Mouse (Mus musculus) heart, postnatal 36 days (tissue): Measurements from ENCODE around the gene Hopx. TPM values are rescaled to one million over a fixed set of nuclear protein-coding genes. Genes with fewer than 3 reads are reported as not detected.

ENCODE experiments used
- DNase-seq, 2 experiments: peaks; one replicate each; pipeline ENCODE4 v3.0.0; 2021 to 2022
- intact Hi-C: fragments of 180-260 bp; cut with DNase I; formaldehyde crosslinking; loops from one replicate; pipeline ENCODE4 v1.15.1; 2025
- total RNA-seq, 2 experiments: library from RNA; stranded (reverse); gene quantifications; 2 replicates each; pipeline ENCODE4 v1.2.3; 2021

Gene Hopx
- total RNA-seq, 2 experiments from 2014 or later, result 405 to 444 TPM

DNA sequence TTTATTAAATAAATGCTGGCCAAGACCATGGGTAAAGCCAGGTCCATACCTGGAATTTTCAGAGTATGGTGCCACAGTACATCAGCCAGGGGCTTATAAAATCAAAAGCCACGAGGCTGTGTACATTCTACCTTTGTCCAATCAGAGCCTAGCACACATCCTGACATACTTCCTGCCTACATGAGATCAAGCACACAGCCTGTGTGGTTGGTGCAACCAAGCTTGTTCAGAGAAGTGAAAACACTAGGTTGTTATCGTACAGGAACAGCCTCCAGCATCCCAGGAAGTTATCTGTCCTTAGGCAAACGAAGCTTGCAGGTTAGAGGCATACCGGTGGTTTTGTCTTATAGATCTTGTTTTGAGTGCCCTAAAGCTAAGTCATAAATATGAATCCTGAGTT lies 19.5 kb upstream of the Hopx start:
- no peak for DNase-seq
- intact Hi-C loops, result loop anchor here (5.0 kb wide), 1 partner anchor 42 kb away; no protein-coding TSS in a partner anchor

DNA sequence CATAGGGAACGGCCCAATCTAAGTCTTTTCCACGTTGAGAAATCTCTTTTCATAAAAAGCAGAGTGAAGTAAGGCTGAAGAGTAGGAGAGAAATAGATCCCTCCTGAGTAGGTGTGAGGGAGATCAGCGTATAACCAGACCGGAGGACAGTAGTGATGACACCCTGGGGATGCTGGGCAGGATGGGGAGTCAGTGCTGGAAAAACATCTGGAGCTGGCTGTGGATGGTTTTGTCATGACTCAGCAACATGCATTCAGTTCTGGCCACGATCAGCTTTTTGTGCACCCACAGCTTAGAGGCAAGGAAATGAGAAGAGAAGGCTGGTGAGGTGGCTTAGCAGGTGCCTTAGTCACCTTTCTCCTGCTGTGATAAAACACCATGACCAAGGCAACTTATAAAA lies 19.0 kb upstream of the Hopx start:
- no peak for DNase-seq

DNA sequence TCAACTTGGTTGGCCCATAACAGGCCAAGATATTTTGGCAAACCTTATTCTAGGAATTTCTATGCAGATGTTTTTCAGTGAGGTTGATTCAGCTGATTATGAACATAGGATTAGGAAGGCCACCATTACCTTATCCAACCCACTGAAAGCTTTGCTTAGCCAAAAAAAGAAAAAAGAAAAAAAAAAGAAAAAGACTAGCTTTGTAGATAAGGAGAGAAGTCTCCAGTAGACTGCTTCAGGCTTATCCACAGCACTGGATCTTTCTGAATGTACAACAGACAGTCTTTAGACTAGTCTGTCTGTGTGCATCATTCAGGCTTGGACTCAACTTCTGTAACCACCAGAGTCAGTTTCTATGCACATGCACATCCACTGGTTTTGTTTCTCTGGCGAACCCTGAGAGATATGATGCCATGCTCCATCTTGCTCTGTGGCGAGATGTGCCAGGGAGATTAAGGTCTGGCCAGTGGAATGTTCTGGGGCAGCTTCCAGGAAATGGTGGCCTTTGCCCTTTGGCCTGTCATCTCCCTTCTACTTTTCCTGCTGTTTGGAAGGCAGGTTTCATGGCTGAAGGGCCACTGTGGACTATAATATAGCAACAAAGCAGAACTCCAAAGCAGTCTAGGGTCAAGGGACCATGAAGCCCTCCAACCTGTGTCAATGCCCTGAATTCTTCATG lies 17.7 kb upstream of the Hopx start:
- DNase-seq, result no peak
- intact Hi-C loops, result loop anchor here (5.0 kb wide), 1 partner anchor 40 kb away; no protein-coding TSS in a partner anchor

More for the DNA sequence above, 19.0 kb upstream of the Hopx start:
- intact Hi-C loops, result loop anchor here (5.0 kb wide), 1 partner anchor 42 kb away; no protein-coding TSS in a partner anchor

DNA sequence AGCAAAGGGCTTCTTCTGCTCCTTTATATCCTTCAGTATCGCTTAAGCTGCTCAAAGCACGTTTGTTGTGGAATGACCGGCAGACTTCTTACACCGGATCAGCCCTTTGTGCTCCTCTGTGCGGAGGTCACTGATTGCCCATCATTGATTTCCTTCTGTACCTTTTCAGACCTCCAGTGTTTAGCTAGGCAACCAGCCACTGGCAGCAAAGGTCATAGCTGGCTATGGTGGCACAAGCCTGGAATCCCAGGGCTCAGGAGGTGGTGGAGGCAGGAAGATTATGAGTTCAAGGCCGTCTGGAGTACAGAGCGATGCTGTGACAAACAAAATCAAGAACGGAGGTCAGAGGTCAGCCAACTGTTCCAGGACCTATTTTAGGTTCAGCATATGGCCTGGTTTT lies 17.0 kb upstream of the Hopx start:
- intact Hi-C loops, result loop anchor here (5.0 kb wide), 1 partner anchor 40 kb away; no protein-coding TSS in a partner anchor
- DNase-seq, result no peak

- DNase-seq, result peak in 1 of 2 experiments; percentile 55
These were observed 15.5 kb upstream of the Hopx start for GRCm38 (mm10) chr5:77130310-77131020.

DNA sequence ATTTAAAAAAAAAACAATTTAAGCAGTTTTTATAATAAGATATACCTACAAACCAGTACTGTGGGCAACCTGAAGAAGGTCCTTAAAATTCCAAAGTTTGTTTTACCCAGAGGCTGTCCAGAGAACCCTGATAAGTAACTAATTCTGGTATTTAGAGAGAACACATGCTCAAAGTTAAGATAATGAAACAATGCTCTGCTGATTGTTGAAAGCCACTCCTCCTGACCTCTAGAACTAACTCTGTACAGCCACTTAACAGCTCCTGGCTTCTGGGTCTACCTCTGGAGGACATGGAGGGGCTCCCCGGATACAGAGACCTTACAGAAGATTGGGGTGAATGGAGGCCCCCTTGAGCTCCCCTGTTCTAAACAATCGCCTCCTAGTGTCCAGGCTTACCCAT lies 15.0 kb upstream of the Hopx start:
- intact Hi-C loops, result loop anchor here (5.0 kb wide), 1 partner anchor 38 kb away; no protein-coding TSS in a partner anchor
- DNase-seq, result no peak

More at GRCm38 (mm10) chr5:77130310-77131020, 15.5 kb upstream of the Hopx start:
- intact Hi-C loops, result loop anchor here (5.0 kb wide), 1 partner anchor 38 kb away; no protein-coding TSS in a partner anchor

DNA sequence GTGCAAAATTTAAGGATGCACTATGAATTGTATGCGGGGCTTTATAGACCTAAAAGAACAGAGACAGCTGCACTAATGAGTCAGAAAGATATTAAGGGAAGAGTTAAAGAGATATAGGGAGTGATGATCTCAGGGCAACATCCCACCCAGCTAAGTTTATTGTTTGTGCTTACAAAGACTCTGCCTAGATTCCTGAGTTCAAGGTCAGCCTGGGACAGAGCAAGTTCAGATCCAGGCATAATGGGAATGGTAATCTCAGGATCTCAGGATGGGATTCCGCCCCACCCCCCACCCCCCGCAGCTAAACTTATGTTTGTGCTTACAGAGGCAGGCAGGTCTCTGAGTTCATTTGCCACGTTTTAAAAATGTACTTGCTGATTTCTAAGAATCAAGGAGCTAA lies 13.9 kb upstream of the Hopx start:
- no peak for DNase-seq
- intact Hi-C loops, result no loop called here

- intact Hi-C loops, result no loop called here
These were observed 11.6 kb upstream of the Hopx start for GRCm38 (mm10) chr5:77126415-77126968.

GRCm38 (mm10) chr5:77124817-77125283 lies 9.9 kb upstream of the Hopx start:
- DNase-seq, result no peak
- intact Hi-C loops, result loop anchor here (5.0 kb wide), 1 partner anchor 32 kb away; no protein-coding TSS in a partner anchor

More at GRCm38 (mm10) chr5:77126415-77126968, 11.6 kb upstream of the Hopx start:
- no peak for DNase-seq

DNA sequence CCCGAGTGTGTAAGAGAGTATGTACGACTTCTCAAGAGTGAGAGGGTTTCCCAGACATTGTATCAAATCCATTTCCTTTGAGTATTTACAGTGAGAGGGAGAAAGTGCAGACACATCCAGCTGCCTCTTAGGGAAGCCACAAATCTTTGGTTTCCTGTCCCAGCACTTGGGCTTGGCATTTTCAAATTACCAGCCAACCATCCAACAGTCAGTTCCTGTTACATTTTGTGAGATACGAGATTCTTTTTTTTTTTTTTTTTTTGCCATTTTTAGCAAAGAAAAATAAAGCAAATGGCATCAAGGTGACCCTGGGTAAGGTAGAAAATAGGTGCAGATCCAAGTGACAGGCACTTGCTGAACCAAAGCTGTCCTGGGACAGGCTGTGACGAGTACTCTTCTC lies 9.2 kb upstream of the Hopx start:
- DNase-seq, result no peak
- intact Hi-C loops, result loop anchor here (5.0 kb wide), 1 partner anchor 33 kb away; no protein-coding TSS in a partner anchor

GRCm38 (mm10) chr5:77123597-77123996 lies 8.7 kb upstream of the Hopx start:
- no peak for DNase-seq
- intact Hi-C loops, result loop anchor here (5.0 kb wide), 1 partner anchor 34 kb away; no protein-coding TSS in a partner anchor

DNA sequence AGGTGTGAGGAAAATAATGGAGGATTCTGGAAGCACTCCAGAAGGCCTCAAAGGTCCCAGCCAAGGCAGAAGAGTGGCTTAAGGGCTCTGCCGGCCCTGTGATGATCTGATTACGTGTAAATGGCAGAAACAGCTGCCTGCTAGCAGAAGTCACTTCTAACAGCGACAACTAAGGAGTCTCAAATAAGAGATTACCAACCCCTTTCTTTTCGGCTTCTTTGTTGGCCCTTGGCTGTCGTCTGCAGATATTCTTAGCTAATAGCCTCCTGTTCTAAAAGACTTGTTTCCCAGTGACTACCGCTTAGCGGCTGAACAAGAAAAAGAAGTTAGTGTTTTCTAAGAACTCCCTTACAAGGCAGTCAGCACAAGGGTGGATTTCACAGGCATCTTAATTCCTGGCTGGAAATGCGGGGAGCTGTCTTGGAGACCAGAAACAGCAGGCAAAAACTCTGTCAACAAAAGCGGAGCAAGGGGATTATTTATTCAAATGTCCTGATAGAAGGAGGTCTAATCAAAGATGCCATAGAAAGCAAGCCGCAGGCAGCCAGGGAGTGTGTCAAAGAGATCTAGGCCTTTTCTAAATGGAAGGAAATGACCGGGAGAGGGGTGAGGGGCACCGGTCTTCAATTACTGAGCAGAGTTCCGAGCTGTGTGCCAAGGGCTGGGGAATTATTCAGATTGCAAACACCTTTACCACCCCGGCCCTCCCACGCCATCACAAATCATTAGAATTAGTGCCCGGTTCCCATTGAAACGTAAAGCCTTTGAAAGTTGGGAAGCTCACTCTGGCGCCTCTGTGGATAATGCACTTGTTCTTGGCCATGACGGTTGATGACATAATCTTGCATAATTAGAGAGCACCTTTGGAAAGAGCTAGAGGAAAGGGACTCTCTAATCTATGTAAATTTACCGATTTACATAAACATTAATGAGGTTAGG lies 7.6 kb upstream of the Hopx start:
- intact Hi-C loops, result loop anchor here (5.0 kb wide), 1 partner anchor 35 kb away; no protein-coding TSS in a partner anchor
- DNase-seq, result no peak

- no peak for DNase-seq
- intact Hi-C loops, result loop anchor here (5.0 kb wide), 1 partner anchor 37 kb away; no protein-coding TSS in a partner anchor
These were observed 5.8 kb upstream of the Hopx start for GRCm38 (mm10) chr5:77120701-77121100.

DNA sequence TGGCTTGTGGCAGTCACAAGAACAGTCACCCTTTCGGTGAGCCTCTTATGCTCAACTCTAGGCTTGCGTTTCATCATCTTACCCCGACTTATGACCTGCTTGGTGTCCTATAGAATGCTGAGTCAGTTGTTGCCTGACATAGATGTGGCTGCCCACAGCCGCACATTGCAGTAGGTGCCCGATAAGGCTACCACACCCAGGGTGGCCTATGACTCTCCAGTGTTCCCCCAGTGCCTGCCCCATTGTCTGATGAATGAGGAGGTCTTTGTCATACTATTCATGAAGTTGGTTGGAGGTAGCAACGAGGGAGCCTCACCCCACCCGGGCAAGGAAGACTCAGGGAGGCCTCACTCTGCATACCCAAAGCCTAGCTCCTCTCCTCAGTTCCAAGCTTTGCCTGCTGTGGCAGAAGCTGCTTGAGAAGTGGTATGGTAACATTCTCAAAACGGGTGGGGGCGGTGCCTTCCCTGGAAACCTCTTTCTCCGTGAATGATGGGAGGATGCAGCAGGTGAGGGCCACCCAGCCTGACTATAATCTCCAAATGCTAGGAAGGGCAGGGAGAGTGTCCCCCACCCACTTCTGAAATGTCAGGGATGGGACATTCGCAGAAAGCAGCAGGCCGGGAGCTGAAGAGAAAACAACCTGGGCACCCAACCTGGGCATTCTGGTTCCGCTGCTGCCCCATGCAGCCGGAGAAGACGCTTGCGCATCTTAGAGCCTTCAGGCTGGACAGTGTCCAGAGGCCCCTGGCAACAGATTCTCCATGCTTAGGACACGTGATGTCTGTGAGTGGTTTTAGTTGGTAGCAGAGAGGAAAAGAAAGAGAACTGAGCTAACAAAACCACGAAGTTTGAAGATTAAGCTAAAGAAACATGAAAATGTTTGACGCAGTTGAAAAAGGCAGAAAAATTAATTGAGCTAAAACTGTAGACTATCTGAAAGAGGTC lies 4.8 kb upstream of the Hopx start:
- DNase-seq, result no peak
- intact Hi-C loops, result loop anchor here (5.0 kb wide), 1 partner anchor 38 kb away; no protein-coding TSS in a partner anchor

GRCm38 (mm10) chr5:77115732-77116131 lies 811 bp upstream of the Hopx start:
- no peak for DNase-seq
- intact Hi-C loops, result loop anchor here (2.0 kb wide), 1 partner anchor 21 kb away; no protein-coding TSS in a partner anchor

DNA sequence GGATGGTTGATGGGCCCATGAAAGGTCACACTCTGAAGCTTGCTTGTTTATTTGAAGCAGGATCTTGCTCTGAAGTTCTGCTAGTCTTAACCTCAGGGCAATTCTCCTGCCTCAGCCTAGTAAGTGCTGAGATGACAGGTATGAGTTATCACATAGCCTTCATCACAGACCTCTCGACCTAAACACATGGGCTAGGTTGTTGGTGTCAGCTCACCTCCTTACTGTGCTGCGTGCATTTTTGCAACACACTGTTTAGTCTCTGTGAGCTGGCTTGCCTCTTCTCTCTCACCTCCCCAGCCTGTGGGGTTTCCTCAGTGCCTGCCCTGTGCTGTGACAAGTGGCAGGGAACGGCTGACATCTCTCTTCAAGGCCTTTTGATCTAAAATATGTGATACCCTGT lies 1.1 kb downstream of the Hopx start:
- intact Hi-C loops, result loop anchor here (2.0 kb wide), 1 partner anchor 19 kb away; no protein-coding TSS in a partner anchor

GRCm38 (mm10) chr5:77112066-77112465 lies 2.9 kb downstream of the Hopx start:
- intact Hi-C loops, result no loop called here
- DNase-seq, result no peak

More for the DNA sequence above, 1.1 kb downstream of the Hopx start:
- DNase-seq, result no peak

DNA sequence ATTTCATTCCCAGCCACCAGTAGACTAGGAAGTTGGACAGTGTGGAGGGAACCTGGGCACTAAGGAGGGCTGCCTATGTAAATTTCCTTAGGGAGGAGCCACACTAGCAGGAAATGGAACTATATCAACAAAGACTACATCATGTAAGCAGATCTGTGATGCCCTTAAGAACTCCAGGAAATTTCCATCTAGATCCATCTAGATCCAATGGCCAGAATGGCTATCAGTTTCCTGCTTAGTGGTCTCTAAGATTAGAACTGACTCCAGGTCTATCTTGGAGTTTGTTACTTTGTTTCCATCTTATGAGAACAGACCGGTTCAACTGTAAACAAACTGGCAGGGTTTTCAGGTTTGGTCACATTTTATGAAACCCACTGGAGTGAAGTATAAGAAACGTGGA lies 5.1 kb downstream of the Hopx start:
- DNase-seq, result no peak
- intact Hi-C loops, result no loop called here
